Mouse (Mus musculus): ENCODE results near the gene S100a5.
A peak's percentile ranks its signal among the peaks of the same experiment; 100 is the strongest.

DNA sequence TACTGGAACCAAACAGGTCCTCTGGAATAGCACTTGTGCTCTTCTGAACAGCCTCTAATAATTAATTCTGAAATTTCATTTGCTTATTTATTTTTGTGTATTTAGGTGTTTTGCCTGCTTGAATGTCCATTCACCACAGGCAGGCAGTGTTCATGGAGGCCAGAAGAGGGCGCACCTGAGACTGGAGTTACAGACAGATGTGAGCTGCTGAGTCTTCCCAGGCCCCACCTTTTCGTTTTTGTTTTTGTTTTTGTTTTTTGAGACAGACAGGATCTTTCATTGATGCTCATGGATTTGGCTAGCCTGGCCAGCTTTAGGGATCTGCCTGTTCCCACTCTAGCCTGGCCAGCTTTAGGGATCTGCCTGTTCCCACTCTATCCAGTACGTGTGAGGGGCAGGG, 35.9 kb downstream of the S100a5 start:
- no peak for TF ChIP-seq POLR2A (IDR thresholded peaks at IDR 0.05; ENCODE audit: borderline replicate concordance, extremely low read depth, low read depth, low read length)
- peak; percentile 74 for TF ChIP-seq CTCF (IDR thresholded peaks at IDR 0.05; ENCODE audit: insufficient read depth, low read length)
